16 mouse cellular contexts compared by ENCODE assay signal in the genomic region with DNA sequence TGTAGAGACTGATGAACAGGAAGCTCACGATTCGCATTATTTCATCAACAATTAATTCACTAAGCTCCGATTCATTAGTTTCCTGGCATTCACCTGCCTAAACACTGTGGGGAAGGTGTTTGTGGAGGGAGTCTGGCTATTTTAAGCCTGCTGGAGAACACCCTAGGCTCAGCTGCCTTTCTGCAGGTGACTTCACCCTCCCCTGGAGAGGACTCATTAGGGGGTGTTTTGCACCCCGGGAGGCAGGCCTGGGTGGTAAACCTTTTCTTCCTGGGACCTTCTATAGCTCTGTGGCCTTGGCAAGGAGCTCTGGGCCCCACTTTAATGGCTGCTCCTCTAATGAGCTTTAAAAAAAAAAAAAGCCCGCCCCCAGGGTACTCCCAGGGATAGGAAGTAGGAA. TPM values are rescaled to one million over a fixed set of nuclear protein-coding genes. Genes with fewer than 3 reads are reported as not detected.
"Had no signal": no experiment of that assay in that cellular context is flagged by ENCODE, and none has a peak within 500 bp of the region (broad histone marks: within the 10 kb centered on the region; RNA-seq: fewer than 3 reads in every experiment).

No protein-coding gene starts in this region.

- H3K4me3 ChIP-seq: layer of hippocampus, adult 2 months; limb, embryonic 13.5 days; neural tube, embryonic 12.5 days had no signal

- ATAC-seq: inflammation-experienced regulatory T-cells, adult 6 months had no signal

- H3K27me3 ChIP-seq: limb, embryonic 13.5 days; neural tube, embryonic 12.5 days had no signal

- H3K9ac ChIP-seq: limb, embryonic 13.5 days; liver, embryonic 14.5 days; neural tube, embryonic 12.5 days had no signal

- H3K27ac ChIP-seq: kidney, postnatal 0 days; layer of hippocampus, adult 2 months; limb, embryonic 13.5 days; liver, embryonic 14.5 days; neural tube, embryonic 12.5 days had no signal

- H3K9me3 ChIP-seq: limb, embryonic 13.5 days; neural tube, embryonic 12.5 days had no signal

- DNase-seq: left cerebral cortex, postnatal 4 days; lung, adult 18-20 months; midbrain, embryonic 14.5 days; thymus, adult 18-20 months; thymus, postnatal 14 days had no signal

- H3K4me1 ChIP-seq: neural tube, embryonic 12.5 days had no signal

- H3K4me2 ChIP-seq: limb, embryonic 13.5 days; neural tube, embryonic 12.5 days had no signal

- H3K36me3 ChIP-seq: limb, embryonic 13.5 days; neural tube, embryonic 12.5 days had no signal

RNA-seq across cellular contexts. Expression of a gene that starts 55.4 kb away (rescaled TPM):
- total RNA-seq: layer of hippocampus, postnatal 10 days; left cerebral cortex, adult 18-20 months; left cerebral cortex, postnatal 10 days; left cerebral cortex, postnatal 4 days; monocyte, adult 5-6 weeks; neutrophil, adult 5-6 weeks had no signal
- polyA plus RNA-seq: inflammation-experienced regulatory T-cells, adult 6 months had no signal
